Mouse (Mus musculus) heart, postnatal 10 days (tissue): ENCODE results near the gene D2hgdh. TPM values are rescaled to one million over a fixed set of nuclear protein-coding genes. Genes with fewer than 3 reads are reported as not detected.
"Not testable (repeated sequence)": the region's sequence is repeated elsewhere in the genome, so short reads cannot be mapped to it uniquely, and the experiment has no call there.

Experiments
- DNase-seq, 2 experiments: peaks; one replicate each; pipeline ENCODE4 v3.0.0; 2021
- intact Hi-C: fragments of 180-260 bp; cut with DNase I; formaldehyde crosslinking; loops from one replicate; pipeline ENCODE4 v1.15.1; 2025
- total RNA-seq, 2 experiments: library from RNA; stranded (reverse); gene quantifications; 2 replicates each; pipeline ENCODE4 v1.2.3; 2021

D2hgdh gene
- total RNA-seq, 2 experiments from 2014 or later = 27.6 to 31.3 TPM

DNA sequence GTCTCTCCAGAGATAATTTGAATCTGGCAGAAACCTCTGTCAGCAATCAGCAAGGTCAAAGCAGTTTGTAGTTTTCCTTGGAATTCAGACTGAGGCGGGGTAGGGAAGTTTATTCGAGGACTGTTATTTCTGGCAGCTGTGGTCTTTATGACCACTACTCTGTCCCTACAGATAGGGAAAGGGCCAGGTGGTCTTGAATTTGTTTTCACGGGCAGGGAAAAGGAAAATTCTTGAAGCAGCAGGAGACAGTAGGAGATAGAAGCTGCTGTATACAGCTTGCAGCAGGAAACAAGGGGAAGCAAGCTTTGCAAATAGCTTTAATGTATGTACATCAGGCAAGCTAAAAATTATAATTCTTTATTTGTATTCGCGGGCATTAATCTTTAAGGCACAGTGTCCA lies 76.6 kb downstream of the D2hgdh start:
- peak; percentile 58 to 62 for DNase-seq
- intact Hi-C loops = not testable (repeated sequence)

Other genes starting within 250 kb of the D2hgdh start
- 100 to 1,000 TPM; 135 to 138 TPM for gene Stk25, start 166.2 kb upstream of the D2hgdh start, total RNA-seq
- gene Bok, start 139.2 kb upstream of the D2hgdh start, total RNA-seq = 10 to 100 TPM; 10.2 to 10.4 TPM
- 10 to 100 TPM; 46.6 to 55.0 TPM for gene Atg4b, start 73.4 kb upstream of the D2hgdh start, total RNA-seq
- gene Thap4, start 70.0 kb upstream of the D2hgdh start, total RNA-seq = 10 to 100 TPM; 65.3 to 74.0 TPM
- 10 to 100 TPM; 43.8 to 46.8 TPM for gene Dtymk, start 23.0 kb upstream of the D2hgdh start, total RNA-seq
- gene Ing5, start 20.9 kb upstream of the D2hgdh start, total RNA-seq = 10 to 100 TPM in 1 of 2 experiments, 1 to 10 TPM in 1; 9.8 to 10.4 TPM
- gene Gal3st2, start 36.4 kb downstream of the D2hgdh start, total RNA-seq = under 1 TPM; 0.62 to 0.87 TPM
- gene Gal3st2b, start 93.4 kb downstream of the D2hgdh start, total RNA-seq = under 1 TPM; 0.48 to 0.87 TPM
- under 1 TPM; 0.55 to 0.77 TPM for gene Gal3st2c, start 165.6 kb downstream of the D2hgdh start, total RNA-seq
- gene Neu4, start 195.5 kb downstream of the D2hgdh start, total RNA-seq = not detected
- gene Pdcd1, start 227.6 kb downstream of the D2hgdh start, total RNA-seq = not detected